Mouse (Mus musculus) CD4-positive helper T cell, adult 2 months (primary cell): ENCODE results near the gene Nup88.

ENCODE experiments used
- DNase-seq: peaks from one replicate; pipeline ENCODE4 v3.0.0-alpha.2; 2012; ENCODE audit warnings: low read depth, missing footprints, low spot score

The Nup88 gene

DNA sequence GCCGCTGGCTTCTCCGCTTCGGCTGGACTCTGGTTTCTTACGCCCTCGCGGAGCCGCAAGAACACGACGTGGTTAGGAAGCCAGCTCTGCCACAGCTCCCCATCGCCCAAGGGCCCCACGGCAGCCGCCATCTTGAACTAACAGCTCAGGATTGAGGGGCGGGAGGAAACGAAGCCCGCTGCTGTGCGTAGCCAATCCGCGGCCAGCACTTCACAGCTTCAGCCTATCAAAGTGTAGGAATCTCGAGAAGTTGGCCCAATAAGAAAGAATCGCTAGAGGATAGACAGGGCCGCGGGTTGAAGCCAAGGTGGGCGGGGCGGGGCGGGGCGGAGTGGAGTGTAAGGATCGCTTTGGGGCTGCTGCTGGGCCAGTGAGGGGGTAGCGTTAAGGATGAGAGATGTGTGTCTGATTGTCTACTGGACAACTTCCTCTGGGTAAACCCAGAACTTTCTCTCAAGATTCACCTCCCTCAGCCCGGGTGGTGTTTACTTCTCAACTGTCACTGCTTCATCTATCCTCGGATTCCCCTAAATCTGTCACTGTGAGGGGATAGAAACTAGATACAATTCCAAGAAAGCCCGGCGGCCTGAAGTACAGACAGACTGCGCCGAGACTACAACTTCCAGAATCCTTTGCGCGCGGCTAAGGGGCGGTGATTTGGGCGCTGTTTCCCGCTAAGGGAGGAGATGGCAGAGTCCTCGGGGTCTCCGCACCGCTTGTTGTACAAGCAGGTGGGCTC is at the start of gene Nup88, which contains the start of gene Rpain:
Nup88 (minus strand) TSS at position 153 of the 739 bp plus-strand sequence.
Rpain (plus strand) TSS at position 393 of the 739 bp plus-strand sequence.
- DNase-seq = peak; percentile 98

DNA sequence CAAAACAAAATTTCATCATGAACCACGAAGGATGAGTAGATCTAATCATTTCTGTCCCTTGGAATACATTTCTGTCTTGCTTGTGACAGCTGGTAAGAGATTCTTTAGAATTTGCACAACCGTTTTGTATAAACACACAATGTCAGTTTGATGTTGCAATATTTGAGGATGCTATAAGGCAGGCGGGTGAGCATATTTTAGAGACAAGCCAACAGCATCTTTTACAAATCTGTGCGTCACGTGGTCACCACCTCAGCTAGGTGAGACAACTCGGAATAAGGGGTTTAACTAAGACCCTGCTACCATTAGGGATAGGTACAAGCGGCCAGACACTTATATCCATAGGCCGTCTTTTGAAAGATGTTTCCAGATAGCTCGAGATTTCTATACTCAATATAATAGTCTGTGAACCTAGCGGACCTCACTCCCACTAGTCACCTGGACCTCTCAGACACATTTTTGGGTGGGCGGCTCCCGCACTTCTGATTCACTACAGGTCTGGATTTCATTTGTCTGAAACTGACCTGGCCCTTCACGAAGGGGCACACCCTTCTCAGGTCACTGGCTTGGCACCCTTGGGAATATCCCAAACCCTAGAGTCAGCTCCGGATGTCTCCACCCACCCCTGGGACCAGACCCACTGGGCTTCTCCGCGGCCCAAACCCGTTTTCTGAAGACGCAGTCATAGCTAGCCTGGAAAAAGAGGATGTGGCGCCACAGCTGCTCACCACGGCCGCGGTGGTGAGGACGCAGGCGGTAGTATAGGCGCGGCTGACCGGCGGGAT is 48.8 kb upstream of the Nup88 start:
- DNase-seq = no peak

DNA sequence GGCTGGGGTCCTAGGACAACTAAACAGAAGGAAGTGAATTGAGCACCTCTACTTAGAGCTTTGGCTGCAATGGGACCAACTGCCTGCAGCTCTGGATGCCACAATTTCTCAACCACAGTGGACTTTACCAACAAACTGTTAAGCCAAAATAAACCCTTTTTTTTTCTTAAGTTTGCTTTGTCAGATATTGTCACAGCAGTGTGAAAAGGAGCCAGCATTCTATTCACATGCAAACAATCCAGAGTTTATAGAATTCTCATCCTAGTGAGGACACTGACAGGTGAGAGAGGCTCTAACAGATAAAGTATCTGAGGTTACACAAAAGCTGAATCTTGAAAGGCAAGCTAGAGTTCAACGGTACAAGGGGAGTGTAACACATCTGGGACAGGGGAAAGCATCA is 47.3 kb upstream of the Nup88 start:
- no peak for DNase-seq

DNA sequence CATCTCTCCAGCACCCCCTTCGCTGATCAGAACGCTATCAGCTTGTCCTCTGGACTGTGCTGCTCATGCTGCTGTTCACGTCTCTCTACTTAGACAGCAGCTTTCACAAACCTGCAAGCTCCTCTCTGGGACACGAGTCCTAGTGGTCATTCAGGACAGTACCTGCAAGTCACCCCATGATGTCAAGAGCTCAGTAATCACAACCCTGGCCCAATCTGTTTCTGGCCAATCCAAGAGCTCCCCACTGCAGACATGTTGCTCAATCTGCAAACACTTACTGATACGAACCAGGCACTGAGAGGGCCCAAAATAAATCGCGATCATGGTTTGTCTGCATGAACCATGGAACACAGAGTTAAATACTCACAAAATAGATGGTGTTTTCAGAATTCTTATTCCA is 43.0 kb upstream of the Nup88 start:
- DNase-seq = no peak

DNA sequence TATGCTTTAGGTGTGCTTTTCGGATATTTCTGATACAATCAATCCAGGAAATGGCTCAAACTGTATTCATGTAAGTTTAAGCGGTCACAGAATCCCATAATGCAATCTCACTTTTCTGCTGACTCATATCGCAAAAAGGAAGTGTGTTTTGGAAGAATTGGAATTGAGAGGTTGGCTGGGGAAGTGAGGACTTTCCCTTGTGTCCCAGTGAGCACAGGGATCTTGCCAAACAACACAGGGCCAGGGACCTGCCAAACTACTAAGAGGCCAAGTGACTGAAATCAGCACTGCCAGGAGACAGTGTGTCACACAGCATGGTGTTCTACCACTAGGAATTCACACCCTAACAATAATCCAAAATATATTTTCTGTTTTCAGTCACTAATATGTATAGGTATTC is 38.5 kb upstream of the Nup88 start:
- no peak for DNase-seq

DNA sequence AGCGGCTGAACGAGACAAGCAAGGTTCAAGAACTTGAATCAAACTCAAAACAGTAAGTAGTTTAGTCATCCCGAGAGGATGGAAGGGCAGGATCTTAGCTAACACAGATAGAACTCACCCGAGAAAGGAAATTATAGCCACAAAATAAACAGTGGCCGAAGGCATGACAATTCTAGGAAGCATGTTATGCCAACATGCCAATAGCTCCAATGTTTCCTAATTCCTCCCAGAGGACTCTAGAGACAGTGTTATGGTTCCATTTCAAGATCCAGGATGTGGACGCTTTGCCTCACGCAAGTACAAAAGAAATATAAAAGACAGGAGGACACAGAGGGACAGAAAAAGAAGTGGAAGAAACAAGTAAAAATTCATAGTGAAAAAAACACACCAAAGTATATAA is 38.1 kb upstream of the Nup88 start:
- no peak for DNase-seq

DNA sequence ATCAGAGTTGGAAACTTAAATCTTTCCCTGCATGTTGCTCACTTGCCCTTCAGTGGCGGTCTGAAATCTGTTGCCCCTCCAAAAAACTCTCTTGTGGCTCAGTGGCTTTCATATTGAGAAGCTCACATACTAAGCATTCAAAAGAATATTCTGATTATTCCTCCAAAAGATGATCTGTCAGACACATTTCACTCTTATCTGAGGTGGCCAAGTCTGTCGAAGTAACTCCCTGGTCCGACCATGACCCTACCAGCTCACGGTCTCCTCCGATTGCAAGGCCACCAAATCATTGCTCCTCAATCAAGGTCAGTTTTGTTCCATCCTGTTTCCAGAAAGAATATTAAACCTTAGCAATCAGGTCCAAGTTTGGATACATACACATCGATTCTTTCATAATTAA is 37.3 kb upstream of the Nup88 start:
- DNase-seq = no peak

DNA sequence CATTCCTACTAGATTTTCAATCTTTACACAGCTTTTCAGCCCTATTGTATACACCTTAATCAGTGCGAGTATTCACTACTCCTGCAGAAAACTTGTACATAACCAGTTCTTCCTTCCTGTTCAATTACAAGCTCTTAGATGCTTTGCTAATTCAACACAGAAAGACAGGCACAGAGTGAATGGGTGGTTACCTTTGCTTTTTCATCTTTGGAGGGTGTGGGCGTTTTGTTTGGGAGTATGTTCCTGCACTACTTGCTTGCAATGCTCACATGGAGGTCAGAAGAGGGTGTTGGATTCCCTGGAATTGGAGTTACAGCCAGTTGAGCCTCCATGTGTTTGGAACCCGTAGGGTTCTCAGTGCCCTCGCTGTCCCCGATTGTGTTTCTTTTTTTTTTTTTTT is 35.3 kb upstream of the Nup88 start:
- DNase-seq = peak; percentile 25

DNA sequence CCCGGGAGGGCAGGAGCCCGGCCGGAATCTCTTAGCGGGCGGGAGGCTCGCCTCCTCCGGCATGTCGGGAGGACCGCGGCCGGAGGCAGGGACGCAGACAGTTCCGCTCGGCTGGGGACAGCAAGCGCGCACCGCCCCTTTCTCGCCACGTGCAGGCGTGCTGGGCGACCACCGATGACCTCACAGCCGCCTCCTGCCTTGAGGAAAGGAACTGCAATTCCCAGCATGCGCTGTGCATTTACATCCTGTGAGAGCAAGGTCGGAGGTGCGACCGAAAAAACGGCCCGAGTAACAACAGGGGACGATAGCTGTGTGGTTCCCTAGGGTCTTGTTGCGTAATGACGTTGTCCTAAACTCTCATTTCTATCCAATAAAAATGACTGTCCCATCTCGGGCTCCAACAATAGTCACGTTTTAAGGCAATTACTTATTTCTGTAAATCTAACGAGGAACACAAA is 34.6 kb upstream of the Nup88 start, which contains the start of gene Dhx33:
Dhx33 (minus strand) TSS at position 122 of the 458 bp plus-strand sequence.
- peak; percentile 97 for DNase-seq

DNA sequence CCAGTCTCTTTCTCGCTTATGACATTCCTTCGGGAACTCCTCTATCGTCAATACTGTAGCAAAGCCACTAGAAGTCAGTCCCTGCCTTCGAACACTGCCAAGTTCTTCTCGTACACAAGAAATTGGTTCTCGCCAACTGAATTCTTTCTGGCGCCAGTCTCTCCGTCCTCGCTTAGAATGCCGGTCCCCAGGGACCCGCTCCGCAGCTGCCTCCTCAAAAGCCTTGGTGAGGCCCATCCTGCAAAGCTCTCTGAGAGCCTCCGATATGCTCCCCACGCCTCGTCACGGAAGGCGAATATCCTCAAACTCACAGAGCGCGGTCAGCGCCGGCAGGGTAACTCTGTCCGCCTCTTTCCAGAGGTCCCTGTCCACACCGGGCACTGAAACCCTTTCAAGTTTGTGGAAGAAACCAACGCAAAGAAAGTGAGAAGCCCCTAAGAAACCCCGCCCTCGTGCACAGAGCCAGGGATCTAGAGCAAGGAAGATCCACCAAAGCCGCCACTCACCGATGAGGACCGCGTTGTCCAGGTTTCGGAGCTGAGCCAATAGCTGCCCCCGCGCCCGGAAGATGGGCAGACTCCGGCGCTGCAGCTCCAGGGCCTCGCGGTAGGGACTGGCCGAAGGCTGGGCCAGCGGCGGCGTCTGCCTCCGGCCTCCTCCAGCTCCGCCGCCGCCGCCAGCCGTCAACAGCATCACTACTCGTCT is 34.0 kb upstream of the Nup88 start:
- DNase-seq = no peak

DNA sequence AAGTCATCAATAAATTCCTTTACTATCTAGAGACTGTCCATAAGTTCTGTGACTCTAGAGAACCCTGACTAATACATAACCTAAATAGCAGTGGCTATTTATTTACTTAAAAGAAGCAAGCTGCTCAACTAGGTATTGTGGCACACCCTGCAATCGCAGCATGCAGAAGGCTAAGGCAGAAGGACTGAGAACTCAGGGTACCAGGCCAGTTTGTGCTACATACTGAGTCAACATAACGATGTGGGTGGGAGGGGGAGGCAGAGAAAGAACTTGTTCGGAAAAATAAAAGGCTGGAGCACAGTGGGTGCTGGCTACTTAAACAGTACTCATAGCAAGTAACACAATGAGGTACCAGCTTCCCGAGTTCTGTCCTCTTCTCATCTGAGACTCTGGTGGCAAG is 31.4 kb upstream of the Nup88 start:
- no peak for DNase-seq

DNA sequence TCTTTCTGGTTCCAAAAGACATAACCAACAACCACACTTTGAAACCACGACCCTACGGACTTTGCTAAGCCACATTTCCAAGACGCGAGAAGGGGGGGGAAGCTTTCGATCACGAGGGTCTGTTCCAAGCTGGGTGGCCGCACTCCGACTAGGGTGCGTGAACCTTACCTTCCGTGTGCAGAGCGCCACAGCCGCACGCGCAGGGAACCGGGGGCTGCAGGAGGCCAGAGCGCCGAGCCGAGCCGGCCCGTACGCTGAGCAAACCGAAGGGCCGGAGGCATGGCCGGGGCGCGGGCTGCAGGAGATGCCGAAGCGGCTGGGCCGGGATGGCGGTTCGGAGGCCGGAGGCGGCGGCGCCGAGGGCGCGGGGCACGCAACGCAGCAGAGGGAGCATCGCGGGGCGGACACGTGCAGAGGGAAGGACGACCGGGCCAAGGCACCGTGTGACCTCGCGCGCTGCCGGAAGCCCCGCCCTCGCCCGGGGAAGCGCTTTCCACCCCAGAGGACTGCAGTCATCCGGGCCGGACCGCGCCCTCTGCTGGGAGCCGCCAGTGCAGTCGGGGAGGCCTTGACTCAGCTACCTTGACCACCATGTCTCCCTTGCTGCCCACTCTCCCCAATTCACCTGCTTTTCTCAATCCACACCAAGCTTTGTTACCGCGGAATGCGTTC is 12.9 kb upstream of the Nup88 start, which contains the start of gene C1qbp:
C1qbp (minus strand) TSS at position 470 of the 672 bp plus-strand sequence.
- peak; percentile 92 for DNase-seq

DNA sequence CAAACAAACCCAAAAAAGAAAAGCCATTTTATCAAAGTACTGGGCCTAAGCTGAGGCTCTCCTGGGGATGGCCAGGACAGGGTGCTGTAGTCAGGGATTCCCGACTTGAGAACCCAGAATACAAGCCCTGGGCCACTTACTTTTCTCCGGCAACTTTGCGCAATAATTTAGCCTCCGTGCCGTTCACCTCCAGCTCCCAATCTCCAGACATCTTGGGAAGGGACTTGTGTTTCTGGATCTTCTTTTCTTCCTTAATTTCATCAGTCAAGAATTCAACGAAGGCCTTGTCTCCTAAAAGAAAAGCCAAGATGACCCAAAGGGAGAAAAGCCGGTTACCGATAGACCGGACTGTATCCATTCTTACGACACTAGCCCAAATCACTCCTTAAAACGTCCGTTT is 12.3 kb upstream of the Nup88 start:
- no peak for DNase-seq

DNA sequence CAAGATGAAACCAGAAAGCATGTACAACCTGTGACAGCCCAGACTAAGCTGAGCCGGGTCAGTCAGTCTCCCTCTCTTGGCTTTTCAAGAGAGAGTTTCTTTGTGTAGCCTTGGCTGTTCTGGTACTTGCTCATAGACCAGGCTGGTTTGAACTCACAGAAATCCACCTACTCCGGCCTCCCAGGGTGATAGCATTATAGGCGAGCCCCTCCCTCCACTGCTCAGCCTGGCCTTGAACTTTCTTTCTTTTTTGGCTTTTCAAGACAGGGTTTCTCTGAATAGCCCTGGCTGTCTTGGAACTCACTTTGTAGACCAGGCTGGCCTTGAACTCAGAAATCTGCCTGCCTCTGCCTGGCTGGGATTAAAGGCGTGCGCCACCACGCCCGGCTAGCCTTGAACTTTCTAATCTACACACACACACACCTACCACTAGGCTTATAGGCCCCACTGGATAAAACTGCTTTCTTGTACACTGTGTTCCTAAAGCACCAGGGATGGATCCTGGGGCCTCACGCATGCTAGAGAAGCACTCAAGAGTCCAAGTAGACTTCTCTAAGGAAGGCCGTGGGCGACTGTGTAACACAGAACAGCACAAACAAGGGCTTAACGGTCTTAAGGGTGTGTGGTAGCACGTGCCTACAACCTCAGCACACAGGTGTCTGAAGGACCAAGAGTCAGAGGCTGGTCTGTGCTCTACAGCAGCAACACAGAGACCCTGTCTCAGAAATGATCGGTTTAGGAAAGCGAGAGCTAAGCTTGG is 11.2 kb upstream of the Nup88 start:
- DNase-seq = no peak

DNA sequence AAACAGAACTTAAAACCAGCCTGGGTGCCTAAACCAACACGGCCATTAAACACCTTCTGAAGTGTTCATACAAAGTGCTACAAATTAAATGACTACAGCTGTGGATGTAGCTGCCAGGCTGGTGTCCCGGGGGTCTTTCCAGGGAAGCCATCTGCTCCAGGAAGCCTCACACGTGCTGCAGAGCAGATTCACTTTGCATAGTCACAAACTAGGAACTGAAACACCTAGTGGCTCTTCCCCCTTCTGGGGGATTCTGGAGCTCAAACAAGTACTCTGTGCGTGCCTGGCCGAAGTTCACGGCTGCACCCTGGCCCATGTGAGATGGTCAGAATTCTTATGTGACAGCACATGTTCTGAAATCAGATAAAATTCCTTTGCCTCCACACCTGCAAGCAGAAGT is 10.5 kb upstream of the Nup88 start:
- no peak for DNase-seq

DNA sequence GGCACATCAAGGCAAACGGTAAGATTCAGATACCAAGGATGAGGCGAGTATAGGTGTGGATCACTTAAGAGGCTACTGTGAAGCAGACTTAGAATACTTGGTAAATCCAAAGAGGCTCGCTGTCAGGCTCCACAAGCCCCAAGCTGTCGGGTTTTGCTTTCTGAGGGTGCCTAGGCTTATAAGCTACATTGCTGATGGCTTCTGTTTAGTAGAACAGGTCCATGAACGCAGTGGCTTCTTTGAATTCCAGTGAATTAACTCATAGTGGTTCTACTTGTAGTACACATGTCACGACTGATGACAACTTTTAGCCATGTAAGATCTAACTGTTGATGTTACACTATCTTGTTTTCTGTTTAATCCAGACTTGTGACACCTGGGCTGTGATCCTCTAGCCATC is 7.5 kb upstream of the Nup88 start:
- no peak for DNase-seq

DNA sequence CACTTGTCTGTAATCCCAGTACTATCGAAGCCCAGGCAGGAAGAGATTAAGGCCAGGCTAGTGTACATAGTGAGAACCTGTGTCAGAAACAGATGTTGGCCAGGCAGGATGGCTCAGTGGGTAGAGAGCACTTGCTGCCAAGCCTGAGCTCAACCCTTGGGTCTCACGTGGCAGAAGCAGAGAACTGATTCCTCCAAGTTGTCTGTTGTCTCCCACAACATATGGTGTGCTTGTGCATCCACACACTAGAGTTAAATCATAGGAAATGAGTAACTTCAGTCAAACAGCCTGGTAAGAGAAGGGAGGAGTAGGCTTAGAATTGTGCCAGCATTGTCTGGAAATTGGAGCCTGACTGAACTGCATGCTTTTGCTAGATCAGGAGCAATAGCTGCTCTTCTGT is 5.4 kb upstream of the Nup88 start:
- no peak for DNase-seq

DNA sequence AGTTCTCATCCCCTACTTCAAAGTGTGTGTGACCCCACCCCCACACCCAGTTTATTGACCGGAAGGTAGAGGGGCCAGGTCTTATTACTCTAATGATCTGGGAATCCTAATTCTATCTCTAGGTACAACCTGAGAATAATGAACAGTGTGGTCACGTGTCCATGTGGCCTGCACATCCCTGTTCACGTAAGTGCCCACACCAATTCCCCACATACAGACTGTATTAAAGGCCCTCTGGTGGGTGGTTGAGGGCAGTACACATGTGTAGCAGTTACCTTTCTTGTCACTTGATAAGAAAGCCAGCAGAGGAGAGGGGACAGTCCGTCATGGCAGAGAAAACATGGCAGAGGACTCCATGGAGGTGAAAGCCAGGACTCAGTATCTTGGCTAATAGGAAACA is 4.2 kb upstream of the Nup88 start:
- DNase-seq = peak; percentile 21

DNA sequence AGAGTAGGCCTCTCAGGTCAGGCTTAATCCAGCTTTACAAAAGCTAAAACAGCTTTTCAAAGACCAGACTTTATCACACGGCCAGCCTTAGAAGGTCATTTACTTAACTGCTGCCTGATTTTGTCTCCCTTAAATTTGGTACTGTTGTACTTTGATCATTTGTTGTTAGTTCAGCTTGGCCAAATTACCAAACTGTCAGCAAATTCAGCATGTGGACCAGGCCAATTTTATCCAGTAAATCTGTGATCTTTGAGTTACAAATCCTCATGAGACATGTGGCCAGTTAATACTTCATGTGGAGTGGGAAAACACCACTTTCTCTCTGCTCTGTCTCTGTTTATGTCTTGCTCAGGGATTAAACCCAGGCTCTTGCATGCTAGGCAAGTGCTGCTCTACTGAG is 2.8 kb upstream of the Nup88 start:
- no peak for DNase-seq

DNA sequence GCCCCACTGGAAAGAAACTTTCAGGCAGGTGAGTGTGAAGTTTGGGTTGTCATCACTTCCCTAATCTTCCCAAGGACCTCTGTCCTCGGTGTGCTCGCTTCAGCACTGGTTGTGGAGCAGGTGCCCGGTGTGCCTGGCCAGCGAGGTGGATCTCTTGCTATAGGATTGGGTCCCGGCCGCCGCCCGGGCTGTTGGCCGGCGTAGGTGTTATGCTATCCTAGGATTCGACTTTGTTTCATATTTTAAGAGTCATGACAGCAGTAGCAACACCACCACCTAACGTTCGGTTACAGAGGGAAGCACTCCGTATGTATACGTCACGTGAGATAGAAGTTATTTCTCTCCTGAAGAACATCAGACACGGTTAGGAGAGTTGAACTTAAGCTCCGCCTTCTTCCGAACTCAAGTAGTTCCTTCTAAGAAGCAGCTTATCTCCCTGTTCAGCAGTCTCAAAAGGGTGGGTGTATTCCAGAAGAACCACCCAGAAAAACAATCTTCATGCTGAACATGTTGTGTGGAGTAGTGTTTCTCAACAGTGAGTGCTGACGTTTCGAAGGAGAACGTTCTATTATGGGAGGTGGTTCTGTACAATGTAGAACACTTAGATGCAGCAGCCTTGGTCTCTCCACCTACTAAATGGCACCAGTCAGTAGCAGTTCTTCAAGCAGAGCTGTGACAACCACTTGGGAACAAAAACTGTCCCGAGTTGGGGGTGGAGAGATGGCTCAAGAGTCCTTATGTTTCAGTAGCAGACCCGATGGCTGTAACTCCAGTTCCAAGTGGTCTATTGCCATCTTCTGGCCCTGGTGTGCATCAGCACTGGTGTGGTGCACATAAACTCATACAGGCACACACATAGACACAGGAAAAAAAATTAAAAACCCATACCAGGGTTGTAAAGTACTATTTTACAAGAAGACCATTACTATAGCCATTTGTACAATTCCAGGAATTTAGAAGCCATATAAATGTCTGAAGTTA is 1.1 kb upstream of the Nup88 start:
- DNase-seq = peak; percentile 78
